Mouse (Mus musculus) NIH3T3 (cell line): Measurements from ENCODE around the gene Tbc1d19.

ENCODE experiments used
- DNase-seq: peaks from one replicate; pipeline ENCODE4 v3.0.0-alpha.2; 2012; ENCODE audit warnings: low read depth

The Tbc1d19 gene

DNA sequence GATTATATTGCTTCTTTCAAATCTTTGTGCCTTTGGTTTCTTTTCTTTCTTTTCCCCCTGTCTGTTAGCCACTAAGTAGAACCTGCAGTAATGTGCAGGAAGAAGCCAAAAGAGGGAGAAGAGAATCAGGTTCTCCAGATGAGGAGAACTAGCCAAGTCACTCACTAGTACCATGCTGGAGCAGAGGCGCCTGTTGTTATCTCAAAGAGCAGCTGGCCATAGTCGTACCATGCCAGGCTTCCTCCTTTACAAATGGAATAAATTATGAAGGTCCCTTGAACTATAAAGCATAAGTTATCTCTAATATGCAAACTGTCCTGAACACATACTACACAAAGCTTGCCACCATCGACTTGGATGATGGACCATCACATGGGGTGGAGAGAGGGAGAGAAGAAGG, 99.8 kb downstream of the Tbc1d19 start:
- DNase-seq = no peak

DNA sequence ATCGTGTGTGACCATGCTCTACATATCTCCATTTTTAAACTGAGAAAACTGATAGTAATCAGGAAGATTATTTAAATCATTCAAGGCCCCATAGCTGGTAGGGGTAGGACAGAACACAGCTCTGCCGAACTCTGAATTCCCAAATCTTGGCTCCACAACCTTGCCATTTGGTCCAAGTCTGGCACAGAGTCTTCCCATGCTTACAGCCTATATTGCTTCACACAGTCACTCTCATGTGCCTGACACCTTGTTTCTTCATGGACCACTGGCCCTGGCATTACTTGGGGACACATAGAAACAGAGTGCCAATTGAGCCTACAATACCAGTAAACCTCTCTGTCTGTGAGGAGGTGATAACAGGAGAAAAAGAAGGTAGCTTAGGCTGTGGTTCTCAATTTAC, 111.0 kb downstream of the Tbc1d19 start:
- DNase-seq = no peak

DNA sequence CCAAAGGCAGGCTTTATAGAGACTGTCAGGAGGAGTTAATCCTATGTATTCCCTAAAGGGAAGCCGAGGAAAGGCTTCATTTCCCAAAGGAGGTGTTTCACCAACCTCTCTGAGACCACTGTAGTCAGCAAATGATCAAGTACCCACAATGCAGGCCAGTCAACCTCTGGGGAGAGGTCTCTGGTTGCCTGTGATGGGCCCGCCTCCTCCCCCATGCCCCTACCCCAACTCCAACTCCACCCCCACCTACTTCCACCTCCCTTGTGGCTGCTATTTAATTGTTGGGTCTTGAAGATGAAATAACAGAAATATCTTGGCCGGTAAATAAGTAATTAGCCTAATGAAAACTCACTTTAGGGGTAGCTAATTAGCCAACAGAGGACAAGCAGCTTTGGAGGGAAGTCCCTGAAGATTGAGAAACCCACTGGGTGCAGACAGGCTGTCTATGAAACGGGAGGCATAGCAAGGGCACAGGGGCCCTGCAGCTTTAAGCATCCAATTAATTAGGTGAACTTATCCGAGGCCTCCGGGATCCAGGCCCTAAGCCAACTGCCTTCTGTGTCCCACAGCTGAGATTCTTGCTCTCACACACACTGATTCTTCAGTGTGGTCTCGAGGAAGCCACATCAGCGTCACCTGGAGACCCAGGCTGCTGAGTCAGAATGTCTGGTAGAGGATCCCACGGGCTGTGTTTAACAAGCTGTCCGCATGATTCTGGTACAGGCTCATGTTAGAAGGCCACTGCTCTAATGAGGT, 112.9 kb downstream of the Tbc1d19 start:
- no peak for DNase-seq

DNA sequence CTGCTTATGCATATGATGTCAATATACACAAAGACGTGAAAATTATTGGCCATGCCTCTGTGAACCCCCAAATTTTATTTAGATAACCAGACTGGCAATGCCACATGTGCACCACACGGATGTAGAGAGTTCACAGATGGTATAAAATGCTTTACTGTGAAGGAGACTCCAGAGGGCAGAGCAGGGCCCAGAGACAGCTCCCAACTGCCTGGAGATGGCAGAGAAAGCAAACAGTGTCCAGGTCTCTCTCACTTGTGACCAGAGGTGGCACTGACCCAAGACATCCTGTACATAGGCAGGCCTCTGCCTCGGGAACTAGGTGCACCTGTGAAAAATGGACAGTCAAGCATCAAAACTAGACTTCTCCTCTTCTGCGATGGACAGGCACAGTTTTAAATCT, 114.6 kb downstream of the Tbc1d19 start:
- DNase-seq = peak; percentile 41

DNA sequence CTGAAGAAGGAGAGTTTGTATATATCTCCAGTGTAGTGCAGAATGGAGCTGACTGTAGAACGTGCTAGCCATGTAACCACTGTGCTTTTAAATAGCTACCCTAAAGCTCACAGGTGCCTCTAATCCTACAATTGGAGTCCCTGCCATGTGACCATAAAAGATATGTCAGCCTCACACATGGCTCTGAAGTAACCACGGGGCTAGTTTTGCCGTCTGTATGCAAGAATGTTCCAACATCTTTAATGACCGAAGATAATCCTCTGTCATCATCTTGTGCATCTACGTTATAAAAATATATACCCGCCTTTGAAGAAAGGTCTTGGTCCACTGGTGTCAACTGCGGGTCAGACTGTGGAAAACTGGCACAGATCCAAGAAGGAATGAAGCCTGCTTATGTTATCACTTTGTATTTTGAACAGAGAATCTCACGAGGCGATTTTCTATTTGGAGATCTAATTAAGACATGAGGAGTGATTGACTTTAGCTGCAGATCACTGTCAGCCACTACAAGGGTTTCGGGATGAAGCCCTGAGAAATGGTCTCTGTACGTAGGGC, 117.0 kb downstream of the Tbc1d19 start:
- DNase-seq = no peak

DNA sequence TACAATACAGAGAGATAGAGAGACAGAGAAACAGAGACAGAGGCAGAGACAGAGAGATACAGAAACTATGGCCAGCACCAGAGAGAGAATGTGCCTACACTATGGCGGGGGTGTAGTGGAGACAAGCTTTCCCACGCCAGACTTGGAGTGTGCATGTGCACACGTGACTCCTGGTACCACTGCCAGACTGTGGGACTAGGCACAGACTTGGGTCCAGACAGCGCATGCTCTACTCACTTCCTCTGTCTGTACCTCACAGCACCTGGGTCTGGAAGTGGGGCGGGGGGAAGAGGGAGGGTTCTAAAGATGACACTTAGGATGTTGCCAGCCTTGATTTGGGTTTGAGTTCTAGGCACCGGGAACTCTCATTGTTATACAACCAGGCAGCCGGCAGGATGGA, 118.5 kb downstream of the Tbc1d19 start:
- no peak for DNase-seq

DNA sequence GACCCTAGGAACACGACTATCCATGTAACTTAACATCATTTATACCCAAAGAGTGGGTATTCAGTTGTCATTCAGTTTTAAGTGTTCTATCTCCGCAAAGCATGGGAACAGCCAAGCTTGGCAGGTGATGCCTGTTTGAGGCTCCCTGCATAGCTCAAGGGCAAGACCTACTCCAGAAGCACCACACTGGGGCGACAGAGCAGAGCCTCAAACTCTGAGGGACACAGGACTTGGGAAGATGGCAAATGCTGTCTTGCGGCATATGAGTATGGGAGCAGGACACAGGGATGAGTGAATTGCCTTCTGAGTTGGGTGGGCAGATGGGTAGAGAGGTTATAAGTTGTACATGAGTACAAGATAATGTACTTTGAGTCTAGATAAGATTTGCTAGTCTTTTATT, 119.1 kb downstream of the Tbc1d19 start:
- no peak for DNase-seq

DNA sequence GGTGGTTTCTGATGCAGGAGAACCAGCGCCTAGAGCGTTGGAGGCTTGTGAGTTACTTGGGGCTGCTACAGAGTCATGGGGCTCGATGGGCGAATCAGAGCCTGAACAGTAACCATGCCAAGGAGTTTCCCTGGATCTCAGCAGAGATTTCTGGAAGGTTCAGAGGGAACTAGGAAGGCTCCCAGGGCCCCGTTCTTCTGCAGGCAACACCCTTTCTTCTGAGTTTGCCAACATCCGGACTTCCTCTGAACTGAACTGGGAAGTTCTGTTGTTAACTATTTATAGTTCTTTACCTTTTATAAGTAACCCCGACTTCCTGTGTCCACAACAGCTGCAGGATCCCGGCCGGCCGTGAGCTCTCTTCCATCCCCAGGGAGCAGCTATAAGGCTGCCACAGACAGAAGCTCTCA, 119.8 kb downstream of the Tbc1d19 start:
- no peak for DNase-seq

DNA sequence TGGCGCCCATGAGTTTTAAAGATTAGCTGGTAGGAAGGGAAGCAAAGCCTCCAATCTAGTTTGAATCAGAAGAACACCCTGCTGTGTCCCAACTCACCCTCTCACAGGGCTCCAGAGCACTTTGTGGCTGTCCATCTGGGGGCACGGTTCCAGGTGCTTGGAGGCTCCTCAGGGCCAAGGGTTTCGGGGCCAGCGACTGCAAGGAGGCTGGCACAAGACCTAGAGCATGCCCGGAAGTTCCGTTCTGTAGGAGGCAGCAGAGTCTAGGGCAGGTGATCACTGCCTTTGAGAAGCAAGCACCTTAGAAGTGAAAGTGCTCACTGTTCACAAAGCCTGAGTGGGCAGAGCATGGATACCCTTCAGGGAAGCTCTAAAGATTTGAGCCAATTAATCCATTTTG, 120.4 kb downstream of the Tbc1d19 start:
- no peak for DNase-seq

DNA sequence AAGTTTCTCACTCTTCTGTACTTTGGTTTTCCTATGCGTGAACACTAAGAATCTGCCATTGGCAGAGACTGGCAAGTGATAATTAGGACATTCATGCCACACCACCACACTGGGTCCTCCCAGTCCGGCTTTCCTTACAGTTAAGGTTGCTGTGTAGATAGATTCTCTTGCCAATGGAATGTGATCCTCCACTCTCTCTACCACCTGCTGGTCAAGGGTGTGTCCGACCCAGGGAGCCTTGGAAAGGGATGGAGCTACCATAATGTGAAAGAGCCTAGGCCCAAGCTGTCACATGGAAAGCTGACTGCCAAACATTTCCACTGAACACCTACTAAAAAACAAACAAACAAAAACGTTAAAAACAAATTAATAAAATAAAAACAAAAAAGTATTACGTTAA, 121.6 kb downstream of the Tbc1d19 start:
- DNase-seq = no peak

DNA sequence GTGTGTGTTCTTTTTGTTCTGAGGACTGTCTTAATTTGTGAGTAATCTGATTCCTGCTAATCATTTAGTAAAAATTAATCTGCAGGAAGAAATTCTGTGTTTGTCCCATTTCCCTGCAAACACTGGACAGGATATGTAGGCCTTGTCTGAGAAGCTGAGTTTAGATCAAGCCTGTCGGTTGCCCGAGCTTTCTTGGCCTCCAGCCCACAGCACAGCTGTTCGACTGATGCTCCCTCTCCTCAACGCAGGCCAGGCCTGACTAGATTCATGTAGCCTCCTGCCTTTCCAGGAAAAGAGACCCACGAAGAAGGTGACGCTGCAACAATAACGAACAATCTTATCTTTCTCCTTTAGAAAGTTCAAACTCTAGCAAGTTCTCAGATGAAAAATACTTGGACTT, 124.2 kb downstream of the Tbc1d19 start:
- DNase-seq = peak; percentile 41

DNA sequence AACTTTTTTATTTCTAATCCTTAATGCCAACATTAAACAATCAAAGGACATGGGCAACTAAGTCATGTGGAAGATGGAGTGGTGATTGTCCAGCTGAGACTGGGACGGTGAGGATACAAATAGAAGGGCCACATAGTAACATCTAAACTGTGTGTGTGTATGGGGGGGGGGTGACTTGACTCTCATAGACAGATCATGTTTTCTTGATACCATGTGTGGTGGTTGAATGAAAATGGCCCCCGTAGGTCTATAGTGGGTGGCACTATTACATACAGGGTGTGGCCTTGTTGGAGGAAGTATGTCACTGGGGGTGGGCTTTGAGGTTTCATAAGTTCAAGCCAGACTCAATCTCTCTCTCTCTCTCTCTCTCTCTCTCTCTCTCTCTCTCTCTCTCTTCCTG, 124.6 kb downstream of the Tbc1d19 start:
- DNase-seq = no peak

DNA sequence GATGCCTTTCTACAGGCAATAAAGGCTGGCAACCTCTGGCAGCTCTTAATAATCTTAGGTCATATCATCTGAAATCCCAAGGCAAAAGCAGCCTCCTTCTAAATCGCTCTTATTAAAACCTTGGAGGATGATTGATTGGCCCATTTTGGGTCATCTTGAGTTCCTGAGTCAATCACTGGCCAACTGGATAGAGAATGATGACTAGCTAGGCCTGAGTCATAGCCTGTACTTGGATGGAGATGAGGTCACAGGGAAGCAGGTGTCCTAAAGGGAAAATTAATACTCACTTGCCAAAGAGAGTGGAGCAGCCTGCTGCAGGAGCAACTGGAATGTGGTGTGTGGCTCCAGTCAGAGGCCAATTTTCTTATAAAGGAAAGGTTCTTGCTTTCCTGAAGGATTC, 125.4 kb downstream of the Tbc1d19 start:
- peak; percentile 34 for DNase-seq

DNA sequence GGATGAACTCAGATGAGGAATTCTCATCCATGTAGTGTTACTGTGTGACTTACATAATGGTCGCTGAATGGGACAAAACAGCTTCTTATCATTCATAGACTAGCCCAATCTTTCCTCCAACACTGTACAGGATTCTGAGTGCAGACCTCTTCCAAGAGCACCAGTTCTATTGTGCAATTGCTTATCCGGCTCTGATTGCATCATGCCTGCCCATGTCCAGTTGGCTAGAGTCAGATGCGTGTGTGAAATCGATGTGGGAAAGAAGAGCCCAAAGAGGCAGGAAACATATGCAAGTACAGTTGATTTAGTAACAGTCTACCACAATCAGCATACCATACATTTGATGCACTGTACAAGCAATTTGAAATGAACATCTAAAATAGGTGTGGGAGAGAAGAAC, 127.8 kb downstream of the Tbc1d19 start:
- peak; percentile 88 for DNase-seq

DNA sequence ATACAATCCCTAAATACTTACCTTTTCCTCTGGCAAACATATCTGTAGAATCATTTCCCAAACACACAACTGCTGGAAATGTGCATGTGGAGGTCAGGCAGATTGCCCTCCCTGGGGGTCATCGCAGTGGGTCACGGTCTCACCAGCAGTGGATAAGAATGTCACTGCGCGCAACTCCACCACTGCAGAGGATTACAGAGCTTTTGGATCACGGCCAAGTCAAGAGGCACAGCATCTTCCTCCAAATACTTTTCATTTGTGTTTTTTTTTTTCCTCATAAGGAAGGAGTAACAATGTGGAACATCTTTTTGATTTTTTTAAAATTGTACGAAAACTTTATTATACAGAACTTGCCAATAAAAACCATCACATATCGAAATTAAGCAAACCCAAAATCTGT, 129.6 kb downstream of the Tbc1d19 start:
- no peak for DNase-seq

DNA sequence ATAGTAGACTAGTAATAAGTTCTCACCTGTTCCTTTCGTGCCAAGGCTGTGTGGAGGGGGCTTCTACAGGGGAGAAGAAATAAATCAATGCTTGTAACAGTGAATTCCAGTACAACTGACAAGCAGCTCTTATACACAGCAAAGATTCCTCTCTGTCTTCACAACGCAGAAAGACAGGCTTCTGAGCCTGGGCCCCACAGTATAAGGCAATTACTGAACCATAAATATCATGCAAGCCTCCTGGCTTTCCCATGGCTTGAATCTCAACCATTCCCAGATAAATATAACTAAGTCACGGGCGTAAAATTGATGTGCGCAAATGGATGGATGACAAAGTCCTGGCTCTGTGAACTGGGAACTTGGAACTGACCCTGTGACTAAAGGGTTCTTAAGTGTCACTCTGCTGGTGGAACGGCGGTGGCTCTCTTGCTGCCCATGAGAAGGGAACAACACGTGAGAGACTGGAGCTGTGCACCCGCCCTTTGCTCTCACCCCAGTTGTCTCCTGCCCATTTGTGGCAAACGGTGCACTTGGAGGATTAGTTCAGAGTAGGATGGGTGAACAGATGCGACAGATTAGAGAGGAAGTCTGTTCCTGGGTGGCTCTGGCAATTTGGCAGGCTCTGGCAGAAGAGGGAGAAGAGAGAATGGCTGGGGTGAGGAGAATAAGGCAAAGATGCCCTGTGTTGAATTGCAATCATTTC, 132.1 kb downstream of the Tbc1d19 start:
- no peak for DNase-seq

DNA sequence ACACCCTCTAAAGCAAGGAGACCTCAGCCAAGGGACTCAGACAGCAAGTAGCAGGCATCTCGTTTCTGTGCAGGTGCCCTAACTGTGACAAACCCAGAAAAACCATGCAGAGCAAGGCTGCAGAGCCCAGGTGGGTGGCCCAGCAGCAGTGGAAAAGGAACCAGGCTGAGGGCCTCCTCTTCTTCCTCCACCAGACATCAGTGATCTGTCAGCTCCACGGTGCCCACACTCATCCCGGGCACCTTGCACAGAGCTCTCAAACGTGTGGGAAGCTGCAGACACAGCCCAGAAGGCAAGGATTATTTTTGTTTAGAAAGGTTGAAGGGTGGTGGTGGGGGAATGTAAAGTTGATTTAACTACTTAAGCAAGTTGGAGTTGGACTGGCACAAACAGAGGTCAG, 132.9 kb downstream of the Tbc1d19 start:
- no peak for DNase-seq

DNA sequence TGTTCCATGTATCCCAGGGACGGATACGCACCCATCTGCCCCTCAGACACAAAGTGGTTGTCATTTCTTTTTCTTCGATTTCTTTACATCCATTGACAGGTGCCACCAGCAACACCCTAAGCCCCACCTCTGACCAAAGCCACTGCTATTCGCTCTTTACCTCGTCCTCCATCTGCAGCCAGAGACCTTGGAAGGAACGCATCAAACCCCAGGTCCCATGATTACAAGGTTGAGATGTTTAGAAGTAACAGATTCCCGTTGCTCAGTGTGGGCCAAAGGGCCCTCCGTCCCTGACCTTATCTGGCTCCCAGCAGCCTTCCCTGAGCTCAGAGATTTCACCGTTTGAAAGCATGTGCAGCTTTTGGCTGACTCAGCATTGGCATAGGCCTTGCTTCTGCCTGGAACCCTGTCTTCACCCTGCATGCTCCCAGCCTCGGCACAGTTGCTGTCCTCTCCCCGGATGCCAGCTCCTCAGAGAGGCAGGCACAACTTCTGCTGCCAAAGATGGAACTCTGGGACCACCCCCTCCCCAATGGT, 134.0 kb downstream of the Tbc1d19 start:
- no peak for DNase-seq

DNA sequence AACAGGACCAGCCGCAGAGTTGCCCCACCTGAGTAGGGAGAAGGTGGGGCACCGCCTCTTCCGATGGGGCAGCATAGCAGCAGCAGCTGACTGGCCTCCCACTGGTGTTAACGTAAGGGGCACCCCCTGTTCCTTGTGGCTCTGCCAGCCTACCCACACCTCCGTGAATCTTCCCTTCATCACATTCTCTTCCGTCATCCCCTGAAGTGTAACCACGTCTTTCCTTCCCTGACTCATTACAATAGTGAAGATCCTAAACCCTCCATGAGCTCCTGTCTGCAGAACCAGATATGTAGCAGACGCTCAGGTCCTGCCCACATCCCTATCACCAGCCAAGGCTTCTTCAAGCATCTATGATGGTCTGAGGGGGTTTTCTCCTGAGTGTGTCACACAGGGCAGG, 137.3 kb downstream of the Tbc1d19 start:
- no peak for DNase-seq

DNA sequence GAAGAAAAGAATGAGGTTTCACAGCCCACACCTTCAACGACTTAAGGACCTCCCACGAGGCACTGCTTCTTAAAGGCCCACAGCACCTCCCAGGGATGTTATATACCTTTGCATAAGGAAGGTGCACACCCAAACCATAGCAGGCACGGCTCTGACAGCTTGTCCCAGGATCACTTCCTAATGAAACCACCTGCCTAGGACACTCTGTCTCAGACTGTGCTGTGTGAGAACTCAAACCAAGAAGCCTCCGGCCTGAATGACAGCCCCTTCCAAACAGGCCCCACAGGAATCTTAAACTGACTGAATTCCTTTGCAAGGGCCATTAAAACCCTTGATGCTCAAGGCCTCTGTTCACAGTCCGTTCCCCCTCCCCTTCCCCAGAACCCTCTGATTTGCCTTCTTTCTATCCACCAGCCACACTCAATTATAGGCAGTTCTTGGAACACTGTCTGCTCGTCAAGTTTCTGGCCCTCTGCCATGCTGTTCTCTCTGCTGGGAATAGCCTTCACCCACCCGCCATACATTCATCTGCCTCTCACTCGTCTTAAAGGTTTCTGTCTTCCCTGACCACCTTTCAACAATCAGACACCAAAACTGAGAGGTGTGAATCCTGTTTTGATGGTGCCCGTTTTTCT, 138.3 kb downstream of the Tbc1d19 start:
- peak; percentile 25 for DNase-seq

DNA sequence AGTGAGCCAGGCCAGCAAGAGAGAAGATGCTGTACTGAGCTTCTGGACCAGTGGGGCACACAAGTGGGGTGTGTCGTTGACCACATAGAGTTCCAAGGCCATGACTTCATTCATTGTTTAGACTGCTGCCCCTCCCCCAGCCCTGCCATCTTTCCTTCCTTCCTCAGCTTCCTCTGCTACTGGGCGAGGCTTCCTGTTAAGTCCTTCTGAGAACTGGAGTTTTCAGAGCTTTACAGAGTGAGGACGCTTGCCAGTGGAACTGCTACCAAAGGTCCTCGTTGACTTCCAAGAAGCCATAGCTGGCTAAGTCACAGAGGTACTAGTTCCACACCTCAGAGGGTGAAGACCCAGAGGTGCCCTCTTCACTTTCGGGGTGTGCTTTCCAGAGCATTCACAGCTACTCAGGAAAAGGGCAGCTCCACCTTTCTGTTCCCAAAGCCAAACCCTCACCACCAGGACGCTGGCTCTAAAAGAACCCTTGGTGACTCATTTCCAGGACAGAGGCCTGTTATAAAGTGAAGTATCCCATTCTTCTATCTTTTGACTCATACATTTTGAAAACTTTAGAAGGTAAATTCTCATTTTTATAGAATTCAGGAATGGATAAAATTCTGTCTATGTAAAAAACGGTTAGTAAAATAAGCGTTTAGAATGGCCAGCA, 139.3 kb downstream of the Tbc1d19 start:
- peak; percentile 49 for DNase-seq

DNA sequence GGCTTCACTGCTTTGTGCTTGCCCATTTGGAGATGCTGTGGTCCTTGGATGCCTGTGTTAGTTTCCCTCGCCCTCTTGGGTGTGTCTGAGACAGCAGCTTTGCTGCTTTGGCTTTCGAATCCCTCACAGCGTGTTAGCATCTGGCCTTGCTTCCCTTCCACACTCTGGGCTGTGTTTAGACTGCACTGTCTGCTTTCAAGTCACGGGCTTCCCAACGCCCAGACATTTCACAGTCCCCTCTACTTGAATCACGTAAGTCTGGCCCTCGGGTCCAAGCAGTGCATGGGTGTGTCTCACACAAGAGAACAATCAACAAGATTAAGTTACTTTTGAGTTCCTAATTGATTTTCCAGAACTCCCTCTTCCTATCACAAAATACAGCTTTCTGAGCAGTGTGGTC, 140.8 kb downstream of the Tbc1d19 start:
- no peak for DNase-seq
